Mouse (Mus musculus): ENCODE measurements around the gene Slc25a41.
"Not testable (repeated sequence)": the region's sequence is repeated elsewhere in the genome, so short reads cannot be mapped to it uniquely, and the experiment has no call there.

The Slc25a41 gene

DNA sequence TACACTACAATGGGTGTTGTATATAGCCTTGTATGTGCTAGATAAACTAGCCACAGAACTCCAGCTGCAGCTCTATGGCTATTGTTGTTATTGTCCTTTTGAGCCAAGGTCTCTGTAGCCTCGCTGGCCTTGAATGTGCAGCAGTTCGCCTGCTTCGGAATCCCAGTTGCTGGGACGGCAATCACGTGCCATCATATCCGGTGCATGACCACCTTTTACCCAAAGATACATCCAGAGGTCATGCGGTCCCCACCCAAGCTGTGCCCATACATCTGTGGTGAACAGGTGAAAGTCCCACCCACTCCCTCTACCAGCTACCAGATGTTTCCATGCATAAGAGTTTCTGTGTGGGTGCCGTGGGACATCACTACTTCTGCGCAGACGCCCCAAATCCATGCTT lies 19.6 kb upstream of the Slc25a41 start:
- peaks cover 1% of the 10 kb centered on the region; the same call in 1 of the 2 replicates for H3K36me3 ChIP-seq (ENCODE audit: control insufficient read depth, insufficient read depth, low read length, poor library complexity, severe bottlenecking)
- no peaks in the 10 kb centered on the region for H3K27me3 ChIP-seq (ENCODE audit: control insufficient read depth, insufficient read depth, low read length, poor library complexity, severe bottlenecking)
- peak; percentile 66 for DNase-seq (ENCODE audit: low read depth, low spot score)

DNA sequence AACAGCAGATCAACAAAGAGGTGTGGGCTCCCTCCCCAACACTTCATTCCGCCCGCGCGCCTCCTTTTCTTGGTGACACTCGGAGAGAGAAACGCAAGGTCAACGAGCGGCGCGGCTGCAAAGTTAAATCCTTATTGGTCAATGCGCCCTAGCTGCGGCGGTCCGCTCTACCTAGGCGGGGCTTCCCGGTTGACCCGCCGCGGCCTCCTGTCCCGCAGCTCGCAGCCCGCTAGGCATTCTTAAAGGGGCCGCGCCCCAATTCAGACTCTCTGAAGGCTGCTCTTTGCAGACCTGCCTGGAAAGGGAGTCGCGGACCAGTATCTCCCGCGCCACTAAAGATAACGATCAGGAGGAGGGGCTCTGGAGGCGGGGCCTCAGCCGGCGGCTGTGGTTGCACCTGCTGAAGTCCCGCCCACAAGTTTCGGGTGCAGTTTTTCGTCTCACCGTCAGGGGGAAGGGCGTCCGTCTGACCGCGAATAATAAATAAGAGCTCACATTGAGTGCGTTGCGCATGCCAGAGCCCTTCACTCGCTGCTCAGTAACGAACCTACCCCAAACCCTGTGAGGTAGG lies 18.9 kb upstream of the Slc25a41 start:
- peak; percentile 97 for DNase-seq (ENCODE audit: low read depth, low spot score)
- H3K27me3 ChIP-seq (ENCODE audit: control insufficient read depth, insufficient read depth, low read length, poor library complexity, severe bottlenecking) = no peaks in the 10 kb centered on the region
- H3K36me3 ChIP-seq (ENCODE audit: control insufficient read depth, insufficient read depth, low read length, poor library complexity, severe bottlenecking) = no peaks in the 10 kb centered on the region

- peak; percentile 50 for DNase-seq (ENCODE audit: low read depth, low spot score)
These were observed 18.1 kb upstream of the Slc25a41 start, which contains the start of gene Slc25a23 for GRCm38 (mm10) chr17:57059486-57059977. TSS of gene Slc25a23 (minus strand) at chr17:57059863.

GRCm38 (mm10) chr17:57058891-57059485 lies 17.5 kb upstream of the Slc25a41 start, which contains the start of gene Crb3:
TSS of gene Crb3 (plus strand) at chr17:57059105.
- Histone ChIP-seq H3K36me3 (ENCODE audit: control insufficient read depth, insufficient read depth, low read length, poor library complexity, severe bottlenecking) (no peaks in the 10 kb centered on the region), H3K27me3 (ENCODE audit: control insufficient read depth, insufficient read depth, low read length, poor library complexity, severe bottlenecking) (no peaks in the 10 kb centered on the region)
- no peak for DNase-seq (ENCODE audit: low read depth, low spot score)

More at GRCm38 (mm10) chr17:57059486-57059977, 18.1 kb upstream of the Slc25a41 start, which contains the start of gene Slc25a23:
- no peaks in the 10 kb centered on the region for H3K27me3 ChIP-seq (ENCODE audit: control insufficient read depth, insufficient read depth, low read length, poor library complexity, severe bottlenecking)
- H3K36me3 ChIP-seq (ENCODE audit: control insufficient read depth, insufficient read depth, low read length, poor library complexity, severe bottlenecking) = no peaks in the 10 kb centered on the region

DNA sequence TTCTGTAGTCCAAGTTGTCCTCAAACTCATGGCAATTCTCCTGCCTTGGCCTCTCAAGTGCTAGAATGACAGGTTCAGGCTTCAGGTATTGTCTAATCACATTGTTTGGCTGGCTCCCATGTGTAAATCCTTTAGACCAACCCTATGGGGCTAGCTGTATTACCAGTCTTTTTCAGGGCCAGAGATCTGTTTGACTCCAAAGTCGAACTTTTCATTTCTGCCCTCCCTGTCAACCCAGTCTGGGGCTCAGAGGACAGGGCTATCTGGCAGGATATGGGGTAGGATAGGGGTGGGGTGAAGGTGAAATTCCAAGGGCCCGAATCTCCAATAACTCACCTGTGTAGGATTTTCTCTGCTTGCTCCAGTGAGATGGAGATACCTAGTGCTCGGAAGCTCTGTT lies 14.8 kb upstream of the Slc25a41 start:
- H3K27me3 ChIP-seq (ENCODE audit: control insufficient read depth, insufficient read depth, low read length, poor library complexity, severe bottlenecking) = no peaks in the 10 kb centered on the region
- no peaks in the 10 kb centered on the region for H3K36me3 ChIP-seq (ENCODE audit: control insufficient read depth, insufficient read depth, low read length, poor library complexity, severe bottlenecking)
- no peak for DNase-seq (ENCODE audit: low read depth, low spot score)

DNA sequence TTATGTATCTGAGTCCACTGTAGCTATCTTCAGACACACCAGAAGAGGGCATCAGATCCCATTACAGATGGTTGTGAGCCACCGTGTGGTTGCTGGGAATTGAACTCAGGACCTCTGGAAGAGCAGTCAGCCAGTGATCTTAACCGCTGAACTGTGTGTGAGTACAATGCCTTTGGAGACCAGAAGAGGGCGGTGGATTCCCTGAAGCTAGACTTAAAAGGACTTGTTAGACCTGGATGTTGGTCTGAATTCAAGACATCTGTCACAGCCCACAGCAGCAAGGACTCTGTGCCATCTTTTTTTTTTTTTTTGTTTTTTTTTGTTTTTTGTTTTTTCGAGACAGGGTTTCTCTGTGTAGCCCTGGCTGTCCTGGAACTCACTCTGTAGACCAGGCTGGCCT lies 10.2 kb upstream of the Slc25a41 start:
- H3K27me3 ChIP-seq (ENCODE audit: control insufficient read depth, insufficient read depth, low read length, poor library complexity, severe bottlenecking); H3K36me3 ChIP-seq (ENCODE audit: control insufficient read depth, insufficient read depth, low read length, poor library complexity, severe bottlenecking): not testable (repeated sequence)
- DNase-seq (ENCODE audit: low read depth, low spot score) = peak; percentile 67

DNA sequence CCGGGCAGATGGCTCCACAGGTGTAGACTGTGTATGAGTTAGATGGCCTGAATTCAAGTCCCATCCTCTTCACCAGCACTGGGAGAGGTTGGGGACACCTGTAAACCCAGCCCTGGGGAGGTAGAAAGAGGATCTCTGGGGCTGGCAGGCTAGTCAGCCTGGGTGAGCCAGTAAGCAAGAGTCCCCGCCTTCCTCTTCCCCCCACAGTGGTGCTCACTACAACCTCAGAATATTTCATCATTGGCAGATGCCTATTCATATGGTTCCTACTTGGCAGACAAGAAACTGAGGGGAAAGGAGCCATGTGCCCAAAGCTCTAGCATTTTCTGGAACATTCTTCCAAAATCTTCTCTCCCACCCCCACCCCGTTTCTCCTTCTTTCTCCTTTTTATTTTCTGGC lies 7.4 kb upstream of the Slc25a41 start:
- Histone ChIP-seq H3K27me3 (ENCODE audit: control insufficient read depth, insufficient read depth, low read length, poor library complexity, severe bottlenecking) (no peaks in the 10 kb centered on the region), H3K36me3 (ENCODE audit: control insufficient read depth, insufficient read depth, low read length, poor library complexity, severe bottlenecking) (no peaks in the 10 kb centered on the region)
- no peak for DNase-seq (ENCODE audit: low read depth, low spot score)

- H3K36me3 ChIP-seq (ENCODE audit: control insufficient read depth, insufficient read depth, low read length, poor library complexity, severe bottlenecking) = no peaks in the 10 kb centered on the region
- DNase-seq (ENCODE audit: low read depth, low spot score) = no peak
- H3K27me3 ChIP-seq (ENCODE audit: control insufficient read depth, insufficient read depth, low read length, poor library complexity, severe bottlenecking) = no peaks in the 10 kb centered on the region
These were observed 6.0 kb upstream of the Slc25a41 start for GRCm38 (mm10) chr17:57047406-57047805.

- Histone ChIP-seq H3K36me3 (ENCODE audit: control insufficient read depth, insufficient read depth, low read length, poor library complexity, severe bottlenecking) (no peaks in the 10 kb centered on the region), H3K27me3 (ENCODE audit: control insufficient read depth, insufficient read depth, low read length, poor library complexity, severe bottlenecking) (no peaks in the 10 kb centered on the region)
- no peak for DNase-seq (ENCODE audit: low read depth, low spot score)
These were observed 2.5 kb downstream of the Slc25a41 start for GRCm38 (mm10) chr17:57038978-57039377.

GRCm38 (mm10) chr17:57032854-57033253 lies 8.6 kb downstream of the Slc25a41 start:
- DNase-seq (ENCODE audit: low read depth, low spot score) = peak; percentile 18
- H3K27me3 ChIP-seq (ENCODE audit: control insufficient read depth, insufficient read depth, low read length, poor library complexity, severe bottlenecking) = no peaks in the 10 kb centered on the region
- H3K36me3 ChIP-seq (ENCODE audit: control insufficient read depth, insufficient read depth, low read length, poor library complexity, severe bottlenecking) = no peaks in the 10 kb centered on the region

- Histone ChIP-seq H3K27me3 (ENCODE audit: control insufficient read depth, insufficient read depth, low read length, poor library complexity, severe bottlenecking) (no peaks in the 10 kb centered on the region), H3K36me3 (ENCODE audit: control insufficient read depth, insufficient read depth, low read length, poor library complexity, severe bottlenecking) (peaks cover under 1% of the 10 kb centered on the region; the same call in 1 of the 2 replicates)
- peak; percentile 100 for DNase-seq (ENCODE audit: low read depth, low spot score)
These were observed 9.6 kb downstream of the Slc25a41 start for GRCm38 (mm10) chr17:57031661-57032420.

DNA sequence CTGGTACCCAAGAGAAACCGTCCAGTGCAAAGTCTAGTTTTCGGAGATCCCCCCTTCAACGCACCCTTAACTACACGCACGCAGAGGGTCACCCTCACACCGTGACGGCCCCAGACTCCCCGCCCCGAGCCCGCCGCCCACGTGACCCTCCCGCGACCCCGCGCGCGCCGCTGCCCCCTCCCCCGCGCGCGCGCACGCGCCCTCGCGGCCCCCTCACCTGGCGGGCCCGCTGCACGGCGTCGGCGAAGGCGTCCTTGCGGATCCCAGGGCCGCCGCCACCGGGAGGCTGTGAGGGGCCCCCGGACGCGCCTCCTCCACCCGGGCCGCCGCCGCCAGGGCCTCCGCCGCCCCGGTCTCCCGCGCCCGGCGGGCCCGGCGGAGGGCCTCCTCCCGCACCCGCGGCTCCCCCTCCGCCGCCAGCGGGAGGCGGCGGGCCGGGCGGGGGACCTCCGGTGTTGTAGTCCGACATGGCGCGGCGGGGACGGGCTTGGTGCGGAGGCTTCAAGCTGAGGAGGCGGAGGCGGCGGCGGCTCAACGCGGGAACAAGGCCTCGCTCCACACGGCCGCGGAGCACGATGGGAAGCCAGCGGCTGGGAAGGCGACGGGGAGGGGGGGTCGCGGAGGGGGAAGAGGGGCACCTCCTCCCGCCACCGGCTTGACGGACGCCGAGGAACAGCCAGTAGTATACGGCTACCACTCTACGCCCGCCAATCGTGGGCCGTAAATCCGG lies 10.4 kb downstream of the Slc25a41 start, which contains the start of gene Khsrp:
Gene Khsrp, minus strand, starts transcription at position 592 of the 730 bp plus-strand sequence.
- peak; percentile 47 for DNase-seq (ENCODE audit: low read depth, low spot score)
- H3K36me3 ChIP-seq (ENCODE audit: control insufficient read depth, insufficient read depth, low read length, poor library complexity, severe bottlenecking) = peaks cover 4% of the 10 kb centered on the region
- H3K27me3 ChIP-seq (ENCODE audit: control insufficient read depth, insufficient read depth, low read length, poor library complexity, severe bottlenecking) = no peaks in the 10 kb centered on the region

DNA sequence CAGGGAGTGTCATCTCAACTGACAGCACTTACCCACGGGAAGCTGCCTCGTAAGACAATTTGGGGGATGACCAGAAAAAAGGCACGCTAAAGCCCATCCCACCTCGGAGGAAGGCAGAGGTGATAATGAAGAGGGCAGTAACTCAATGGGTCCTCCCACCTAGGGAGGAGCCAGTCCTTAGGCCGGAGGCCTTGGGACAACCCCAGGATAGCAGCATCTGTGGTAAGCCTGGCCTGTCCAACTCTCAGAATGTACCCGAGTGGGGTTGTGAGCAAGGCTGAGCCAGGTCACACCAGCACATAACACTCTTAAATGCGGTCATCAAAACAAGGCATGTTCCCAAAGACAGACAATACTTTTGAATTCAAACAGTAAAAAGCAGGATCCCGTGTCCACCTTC lies 11.8 kb downstream of the Slc25a41 start:
- Histone ChIP-seq H3K27me3 (ENCODE audit: control insufficient read depth, insufficient read depth, low read length, poor library complexity, severe bottlenecking) (no peaks in the 10 kb centered on the region), H3K36me3 (ENCODE audit: control insufficient read depth, insufficient read depth, low read length, poor library complexity, severe bottlenecking) (peaks cover 8% of the 10 kb centered on the region)
- no peak for DNase-seq (ENCODE audit: low read depth, low spot score)

- H3K36me3 ChIP-seq (ENCODE audit: control insufficient read depth, insufficient read depth, low read length, poor library complexity, severe bottlenecking) = peaks cover 24% of the 10 kb centered on the region
- DNase-seq (ENCODE audit: low read depth, low spot score) = no peak
- no peaks in the 10 kb centered on the region for H3K27me3 ChIP-seq (ENCODE audit: control insufficient read depth, insufficient read depth, low read length, poor library complexity, severe bottlenecking)
These were observed 14.0 kb downstream of the Slc25a41 start for GRCm38 (mm10) chr17:57027471-57027870.

Measured in splenic B cell, adult 2 months (primary cell).